Mouse (Mus musculus) neural tube, embryonic 14.5 days (tissue): ENCODE results near the gene Cul9. TPM values are rescaled to one million over a fixed set of nuclear protein-coding genes. Genes with fewer than 3 reads are reported as not detected.
"Not testable (repeated sequence)": the region's sequence is repeated elsewhere in the genome, so short reads cannot be mapped to it uniquely, and the experiment has no call there.

Experiments
- ATAC-seq: fragments of 200-750 bp; cut with Nextera tagmentation; 2 replicates; pipeline ENCODE4 v1.8.0; 2017; ENCODE audit warnings: low read depth, mild to moderate bottlenecking, moderate TSS enrichment, moderate library complexity
- H3K27ac ChIP-seq: fragments of 300-500 bp; sonication (generic); 2 replicates; pipeline ENCODE4 v1.5.1; 2014; ENCODE audit warnings: low read depth, mild to moderate bottlenecking, control low read depth, low read length, moderate library complexity, mixed read lengths
- H3K27me3 ChIP-seq: fragments of 300-500 bp; sonication (generic); 2 replicates; pipeline ENCODE4 v1.6.1; 2014; ENCODE audit warnings: low read length; ENCODE audit not compliant: control insufficient read depth, insufficient read depth
- H3K36me3 ChIP-seq: fragments of 300-500 bp; sonication (generic); 2 replicates; pipeline ENCODE4 v1.6.1; 2014; ENCODE audit warnings: low read length, mixed read lengths; ENCODE audit not compliant: control insufficient read depth, insufficient read depth
- H3K4me1 ChIP-seq: fragments of 300-500 bp; sonication (generic); 2 replicates; pipeline ENCODE4 v1.6.1; 2014; ENCODE audit warnings: low read length; ENCODE audit not compliant: control insufficient read depth, insufficient read depth
- H3K4me2 ChIP-seq: fragments of 300-500 bp; sonication (generic); 2 replicates; pipeline ENCODE4 v1.6.1; 2014; ENCODE audit warnings: mild to moderate bottlenecking, low read depth, low read length, control low read depth
- H3K4me3 ChIP-seq: fragments of 300-500 bp; sonication (generic); 2 replicates; pipeline ENCODE4 v1.5.1; 2014; ENCODE audit warnings: low read depth, low read length, control low read depth, mixed read lengths
- H3K9ac ChIP-seq: fragments of 300-500 bp; sonication (generic); replicated peaks from 2 replicates; pipeline ENCODE4 v1.6.1; 2014; ENCODE audit warnings: low read depth, mild to moderate bottlenecking, control low read depth, low read length, mixed read lengths
- H3K9me3 ChIP-seq: fragments of 300-500 bp; sonication (generic); 2 replicates; pipeline ENCODE4 v1.6.1; 2016; ENCODE audit warnings: low read length; ENCODE audit not compliant: control insufficient read depth
- WGBS: fragments of 180-500 bp; shearing (Covaris S2); extraction: QIAGEN DNeasy Blood & Tissue Kit; methylation state at CpG from one replicate; pipeline ENCODE4 v1.1.7; 2014; 5-methylcytosine and 5-hydroxymethylcytosine counted together
- polyA plus RNA-seq: library from polyadenylated mRNA; unstranded; fragments of >200 nt; fragmentation: Nextera tagmentation; extraction: Ambion mirVana; gene quantifications from 2 replicates; pipeline ENCODE4 v1.2.1, GENCODE M21; 2014

The Cul9 gene
- polyA plus RNA-seq, 1 experiment from 2014 or later: 18.5 TPM

- Histone ChIP-seq H3K4me3 (no peak overlapping the region), H3K27me3 (no peaks in the 10 kb centered on the region), H3K9ac (no peak overlapping the region), H3K27ac (no peak overlapping the region), H3K4me1 (no peaks in the 10 kb centered on the region), H3K4me2 (no peak overlapping the region), H3K9me3 (no peaks in the 10 kb centered on the region), H3K36me3 (peaks cover 5% of the 10 kb centered on the region; the same call in 1 of the 2 replicates)
- ATAC-seq: no peak
- 81% methylated on average over 14 of the region's 14 CpGs for WGBS
Measured at GRCm38 (mm10) chr17:46503847-46504638, 42.1 kb downstream of the Cul9 start.

GRCm38 (mm10) chr17:46502775-46503174 lies 43.4 kb downstream of the Cul9 start:
- Histone ChIP-seq H3K4me3 (no peak overlapping the region), H3K9me3 (no peaks in the 10 kb centered on the region), H3K27ac (no peak overlapping the region), H3K27me3 (no peaks in the 10 kb centered on the region), H3K4me2 (no peak overlapping the region), H3K36me3 (no peaks in the 10 kb centered on the region; the same call in 1 of the 2 replicates), H3K9ac (no peak overlapping the region), H3K4me1 (no peaks in the 10 kb centered on the region)
- ATAC-seq: no peak
- WGBS: 77% methylated on average over 2 of the region's 2 CpGs

- H3K27me3 ChIP-seq: no peaks in the 10 kb centered on the region
- no peak for ATAC-seq
- peaks cover 4% of the 10 kb centered on the region; the same call in 1 of the 2 replicates for H3K4me1 ChIP-seq
- H3K9ac ChIP-seq: no peak overlapping the region
- 77% methylated on average over 8 of the region's 8 CpGs for WGBS
- H3K9me3 ChIP-seq: no peaks in the 10 kb centered on the region
- no peak overlapping the region for H3K27ac ChIP-seq
- H3K4me2 ChIP-seq: no peak overlapping the region
- H3K36me3 ChIP-seq: no peaks in the 10 kb centered on the region
- H3K4me3 ChIP-seq: no peak overlapping the region
Measured at GRCm38 (mm10) chr17:46497956-46498355, 48.2 kb downstream of the Cul9 start.

- H3K27me3 ChIP-seq: no peaks in the 10 kb centered on the region
- peaks cover 4% of the 10 kb centered on the region; the same call in 1 of the 2 replicates for H3K4me1 ChIP-seq
- under 1% methylated on average over 44 of the region's 44 CpGs for WGBS
- peak within 1 kb of the TSS; percentile 41 for H3K4me3 ChIP-seq
- H3K9ac ChIP-seq: peak within 1 kb of the TSS; percentile 57
- H3K36me3 ChIP-seq: no peaks in the 10 kb centered on the region
- H3K4me2 ChIP-seq: peak within 1 kb of the TSS; percentile 81
- peak; percentile 98 for ATAC-seq
- 0 out of 2 replicates have a peak within 1 kb of the TSS, but pooled peaks have one; percentile 18 for H3K27ac ChIP-seq
- H3K9me3 ChIP-seq: no peaks in the 10 kb centered on the region
Measured at GRCm38 (mm10) chr17:46496623-46497434, 49.4 kb downstream of the Cul9 start, which contains the start of gene Dnph1. Gene Dnph1, plus strand, starts transcription at chr17:46496711.

- not testable (repeated sequence) for H3K27me3 ChIP-seq, H3K9me3 ChIP-seq, H3K4me2 ChIP-seq, H3K9ac ChIP-seq, H3K4me3 ChIP-seq, H3K27ac ChIP-seq, H3K4me1 ChIP-seq, H3K36me3 ChIP-seq
- 0 out of 2 replicates have a peak, but pooled peaks have one; percentile 3 for ATAC-seq
Measured at GRCm38 (mm10) chr17:46496081-46496480, 50.1 kb downstream of the Cul9 start.

GRCm38 (mm10) chr17:46495486-46495885 lies 50.7 kb downstream of the Cul9 start:
- H3K4me3 ChIP-seq: no peak overlapping the region
- peaks cover 4% of the 10 kb centered on the region; the same call in 1 of the 2 replicates for H3K4me1 ChIP-seq
- ATAC-seq: no peak
- H3K36me3 ChIP-seq: no peaks in the 10 kb centered on the region
- H3K4me2 ChIP-seq: no peak overlapping the region
- WGBS: 80% methylated on average over 5 of the region's 5 CpGs
- no peak overlapping the region for H3K9ac ChIP-seq
- H3K27me3 ChIP-seq: no peaks in the 10 kb centered on the region
- no peaks in the 10 kb centered on the region for H3K9me3 ChIP-seq
- H3K27ac ChIP-seq: no peak overlapping the region

- no peaks in the 10 kb centered on the region for H3K36me3 ChIP-seq
- H3K9me3 ChIP-seq: no peaks in the 10 kb centered on the region
- peak within 1 kb of the TSS; percentile 69 for H3K27ac ChIP-seq
- peak within 1 kb of the TSS; percentile 75 for H3K4me3 ChIP-seq
- ATAC-seq: peak; percentile 85
- H3K4me2 ChIP-seq: peak within 1 kb of the TSS; percentile 64
- H3K9ac ChIP-seq: peak within 1 kb of the TSS; percentile 95
- H3K27me3 ChIP-seq: no peaks in the 10 kb centered on the region
- peaks cover 32% of the 10 kb centered on the region for H3K4me1 ChIP-seq
- under 1% methylated on average over 9 of the region's 49 CpGs for WGBS
Measured at GRCm38 (mm10) chr17:46487431-46487830, 58.8 kb downstream of the Cul9 start, which contains the start of gene Ttbk1. Gene Ttbk1, minus strand, starts transcription at chr17:46487675.

GRCm38 (mm10) chr17:46486995-46487394 lies 59.2 kb downstream of the Cul9 start:
- ATAC-seq: peak; percentile 67
- whole genome bisulfite sequencing: 1% methylated on average over 22 of the region's 22 CpGs

More at GRCm38 (mm10) chr17:46486995-46487394, 59.2 kb downstream of the Cul9 start:
- no peaks in the 10 kb centered on the region for H3K36me3 ChIP-seq
- peak overlapping the region; percentile 75 for H3K4me3 ChIP-seq
- no peaks in the 10 kb centered on the region for H3K27me3 ChIP-seq
- peaks cover 32% of the 10 kb centered on the region for H3K4me1 ChIP-seq
- peak overlapping the region; percentile 69 for H3K27ac ChIP-seq
- no peaks in the 10 kb centered on the region for H3K9me3 ChIP-seq
- H3K9ac ChIP-seq: peak overlapping the region; percentile 95
- H3K4me2 ChIP-seq: peak overlapping the region; percentile 64
